25 mouse cellular contexts compared by ENCODE assay signal in genomic region chr13:43631266-43631665, GRCm38 (mm10). TPM values are rescaled to one million over a fixed set of nuclear protein-coding genes. Genes with fewer than 3 reads are reported as not detected.
A peak's percentile ranks its signal among the peaks of the same experiment; 100 is the strongest.
DNase-seq lines count a peak whose midpoint lies in the region; ATAC-seq and TF ChIP-seq lines count a peak whose summit lies in the region.
"Had no signal": no experiment of that assay in that cellular context is flagged by ENCODE, and none has a peak within 500 bp of the region (broad histone marks: within the 10 kb centered on the region; RNA-seq: fewer than 3 reads in every experiment).

No protein-coding gene starts in this region.

- no peak overlapping the region for H3K4me3 ChIP-seq in cerebellum, adult 2 months (replicated peaks; ENCODE audit: insufficient read depth, low read depth, low read length)
- H3K4me3 ChIP-seq: embryonic facial prominence, embryonic 13.5 days; embryonic facial prominence, embryonic 15.5 days; erythroblast, embryonic 14.5 days; forebrain, embryonic 10.5 days; forebrain, embryonic 12.5 days had no signal

- WGBS in cerebellum, adult 2 months = 19% methylated on average over 6 of the region's 6 CpGs

- peak; percentile 49 for DNase-seq in cerebellum, adult 11-12 months
- no peak for DNase-seq in cerebellum, postnatal 36 days
- DNase-seq in cerebellum, adult 2 months = peak; percentile 41 to 77
- DNase-seq in heart, adult 11 months = peak; percentile 56
- no peak for DNase-seq in heart, postnatal 25 days (ENCODE audit: low spot score)
- DNase-seq: adrenal gland, adult 8-10 months; adrenal gland, postnatal 14 days; adrenal gland, postnatal 36 days; B cell, adult 2 months; cerebellum, adult 9-10 months; embryo, embryonic 11 days had no signal

- peaks cover 40% of the 10 kb centered on the region for H3K4me1 ChIP-seq in cerebellum, adult 2 months (ENCODE audit: control insufficient read depth, insufficient read depth, low read length)
- H3K4me1 ChIP-seq: embryonic facial prominence, embryonic 13.5 days; embryonic facial prominence, embryonic 15.5 days had no signal

- no peaks in the 10 kb centered on the region for H3K27me3 ChIP-seq in cerebellum, adult 2 months (ENCODE audit: control insufficient read depth, insufficient read depth, low read length)
- H3K27me3 ChIP-seq: CH12.LX; embryonic facial prominence, embryonic 13.5 days; embryonic facial prominence, embryonic 15.5 days; forebrain, embryonic 12.5 days had no signal

- no peak for ATAC-seq in cerebellum, adult (ENCODE audit: insufficient number of reproducible peaks, low FRiP score, low TSS enrichment)
- ATAC-seq: activated CD4-positive, CD25-positive, alpha-beta regulatory T cell, adult 4 months; CD4-positive, CD25-positive, alpha-beta regulatory T cell, adult 4 months; forebrain, embryonic 14.5 days; forebrain, embryonic 16.5 days; Patski had no signal

- TF ChIP-seq POLR2A in cerebellum, adult 2 months (IDR thresholded peaks at IDR 0.05; ENCODE audit: borderline replicate concordance, insufficient read depth, low read length) = no peak

- peak overlapping the region; percentile 44; the same call in 1 of the 2 replicates for H3K27ac ChIP-seq in cerebellum, adult 2 months (ENCODE audit: insufficient read depth, low read length)
- H3K27ac ChIP-seq: embryonic facial prominence, embryonic 13.5 days; embryonic facial prominence, embryonic 15.5 days; forebrain, embryonic 10.5 days; forebrain, embryonic 12.5 days had no signal

- intact Hi-C loops in heart, postnatal 25 days (cut with DNase I) = no loop called here

- no peak for TF ChIP-seq CTCF in cerebellum, adult 2 months (IDR thresholded peaks at IDR 0.05; ENCODE audit: borderline replicate concordance, insufficient read depth, low read depth, low read length)

RNA-seq across cellular contexts. Expression of gene Rnf182, which starts 15.8 kb away (rescaled TPM):
- polyA plus RNA-seq in cerebellum, adult 2 months (2012; rRNA removed) = 28.4 and 33.8 TPM in 2 replicates
- total RNA-seq in heart, postnatal 25 days (2021) = under 1 TPM in 1 of 2 experiments, not detected in 1; 0.22 TPM
- total RNA-seq: CH12.LX; common myeloid progenitor, adult 5-6 weeks had no signal
- polyA plus RNA-seq: CD4-positive, CD25-positive, alpha-beta regulatory T cell, adult 4 months; erythroblast, embryonic 14.5 days; G1E had no signal

Comparison
In these comparisons a context has a peak if more than half of its experiments do, and no peak if none do; other contexts are left out.
1. DNase-seq: peak in cerebellum, adult 11-12 months (single experiment), cerebellum, adult 2 months (2 of 2) and heart, adult 11 months (single experiment); none in cerebellum, postnatal 36 days (0 of 2) and heart, postnatal 25 days (single experiment).